Mouse (Mus musculus) embryo, embryonic 9.5 days (tissue): ENCODE measurements around the gene Exosc9.
A peak's percentile ranks its signal among the peaks of the same experiment; 100 is the strongest.
"Not testable (repeated sequence)": the region's sequence is repeated elsewhere in the genome, so short reads cannot be mapped to it uniquely, and the experiment has no call there.

Experiments
- DNase-seq: peaks from one replicate; pipeline ENCODE4 v3.0.0-alpha.2; 2017; ENCODE audit errors: extremely low spot score

The Exosc9 gene

DNA sequence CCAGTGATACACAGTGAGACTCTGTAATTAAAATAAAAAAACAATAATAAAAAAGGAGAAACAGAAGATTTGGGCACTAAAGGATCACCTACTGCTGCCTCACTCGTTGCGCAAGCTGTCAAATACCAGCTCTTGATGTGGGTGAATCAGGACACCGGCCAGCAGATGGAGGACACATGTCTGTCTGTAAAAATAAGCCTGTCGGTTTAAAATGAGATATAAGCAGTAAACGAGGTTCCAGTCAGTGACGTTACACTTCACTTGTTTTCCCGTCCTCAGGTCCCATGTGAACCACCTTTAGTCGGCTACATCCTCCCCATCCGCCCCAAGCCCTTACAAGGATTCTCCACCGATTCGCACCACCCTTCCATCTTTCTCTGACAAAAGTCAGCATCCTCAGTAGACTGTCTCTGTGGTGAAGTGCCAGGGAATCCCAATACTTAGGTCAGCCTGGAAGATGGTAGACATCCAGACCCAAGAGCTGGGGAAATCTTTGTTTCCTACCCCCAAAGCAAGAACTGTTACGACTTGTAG, 488 bp upstream of the Exosc9 start:
- no peak for DNase-seq

DNA sequence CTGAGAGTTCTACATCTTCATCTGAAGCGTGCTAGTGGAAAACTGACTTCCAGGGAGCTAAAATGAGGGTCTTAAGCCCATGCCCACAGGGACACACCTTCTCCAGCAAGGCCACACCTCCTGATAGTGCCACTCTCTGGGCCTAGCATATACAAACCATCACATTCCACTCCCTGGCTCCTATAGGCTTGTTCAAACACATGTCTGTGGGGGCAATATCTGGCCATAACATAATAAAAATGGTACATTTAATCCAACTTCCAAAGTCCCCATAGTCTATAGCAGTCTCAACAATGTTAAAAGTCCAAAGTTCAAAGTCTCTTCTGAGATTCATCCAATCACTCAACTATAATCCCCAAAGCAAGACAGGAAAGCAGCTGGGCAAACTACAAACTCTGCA, 5.2 kb downstream of the Exosc9 start:
- no peak for DNase-seq

DNA sequence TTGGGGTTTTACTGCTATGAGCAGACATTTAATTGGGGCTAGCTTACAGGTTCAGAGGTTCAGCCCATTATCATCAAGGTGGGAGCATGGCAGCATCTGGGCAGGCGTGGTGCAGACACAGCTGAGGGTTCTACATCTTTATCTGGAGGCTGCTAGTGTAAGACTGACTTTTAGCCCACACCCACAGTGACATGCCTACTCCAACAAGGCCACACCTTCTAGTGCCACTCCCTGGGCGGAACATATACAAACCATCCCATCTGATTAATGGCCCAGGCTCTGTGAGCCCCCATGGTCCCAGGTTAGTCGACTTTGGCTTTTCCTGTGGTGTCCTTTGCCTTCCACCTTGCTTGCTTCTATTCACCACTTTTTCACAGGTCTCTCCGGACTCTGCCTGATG, 7.2 kb downstream of the Exosc9 start:
- no peak for DNase-seq

DNA sequence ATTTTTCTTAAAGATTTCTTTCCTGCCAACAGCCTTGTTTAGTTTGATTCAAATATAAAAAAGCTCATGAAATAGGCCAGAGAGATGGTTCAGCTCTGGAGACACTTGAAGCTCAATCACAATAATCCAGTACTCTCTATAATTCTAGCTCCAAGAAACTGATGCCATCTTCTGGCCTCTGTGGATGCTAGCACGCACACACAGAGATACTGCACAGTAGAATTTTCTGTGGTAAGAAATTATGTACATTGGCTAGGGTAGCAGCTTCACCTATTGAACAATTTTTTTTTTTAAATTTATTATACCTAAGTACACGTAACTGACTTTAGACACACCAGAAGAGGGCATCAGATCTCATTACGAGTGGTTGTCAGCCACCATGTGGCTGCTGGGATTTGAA, 11.3 kb downstream of the Exosc9 start:
- DNase-seq: no peak

DNA sequence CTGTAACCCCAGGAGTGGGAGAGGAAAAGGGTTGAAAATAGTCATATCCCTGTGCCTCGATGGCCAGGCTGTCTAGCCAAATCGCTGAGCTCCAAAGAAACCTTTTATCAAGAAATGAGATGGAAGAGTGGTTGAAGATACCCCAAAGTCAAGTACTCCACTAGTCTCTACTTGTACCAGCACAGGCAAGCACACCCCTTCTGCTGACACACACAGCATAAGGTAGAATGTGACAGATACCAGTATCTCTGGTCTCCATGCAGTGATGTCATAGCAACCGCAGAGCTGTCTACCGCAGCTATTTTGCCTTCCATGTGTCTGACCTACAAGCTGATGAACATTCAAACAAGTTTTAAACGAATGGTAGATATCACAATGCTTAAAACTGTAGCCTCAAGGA, 17.4 kb downstream of the Exosc9 start:
- DNase-seq: no peak

DNA sequence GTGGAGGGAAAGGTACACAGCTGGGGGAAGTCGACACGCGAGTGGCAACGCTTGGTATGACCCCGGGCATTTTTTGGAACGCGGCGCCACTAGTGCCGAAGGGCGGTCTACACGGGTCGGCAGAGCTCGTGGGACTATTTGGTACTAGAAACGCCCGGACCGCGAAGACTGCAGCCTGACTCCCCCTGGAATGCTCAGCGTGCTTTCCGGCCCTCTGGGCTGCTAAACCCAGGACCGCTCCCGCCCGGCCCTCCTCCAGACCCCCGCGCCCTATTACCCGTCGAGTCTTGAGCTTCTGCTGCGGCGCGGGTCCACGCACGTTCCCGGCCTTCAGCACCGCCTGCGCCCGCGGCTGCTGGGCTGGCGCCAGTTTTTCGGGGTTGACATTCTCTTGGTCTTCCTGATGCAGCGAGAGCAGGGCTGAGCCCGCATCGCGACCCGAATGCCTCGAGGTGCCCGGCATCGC, 19.0 kb downstream of the Exosc9 start:
- no peak for DNase-seq

DNA sequence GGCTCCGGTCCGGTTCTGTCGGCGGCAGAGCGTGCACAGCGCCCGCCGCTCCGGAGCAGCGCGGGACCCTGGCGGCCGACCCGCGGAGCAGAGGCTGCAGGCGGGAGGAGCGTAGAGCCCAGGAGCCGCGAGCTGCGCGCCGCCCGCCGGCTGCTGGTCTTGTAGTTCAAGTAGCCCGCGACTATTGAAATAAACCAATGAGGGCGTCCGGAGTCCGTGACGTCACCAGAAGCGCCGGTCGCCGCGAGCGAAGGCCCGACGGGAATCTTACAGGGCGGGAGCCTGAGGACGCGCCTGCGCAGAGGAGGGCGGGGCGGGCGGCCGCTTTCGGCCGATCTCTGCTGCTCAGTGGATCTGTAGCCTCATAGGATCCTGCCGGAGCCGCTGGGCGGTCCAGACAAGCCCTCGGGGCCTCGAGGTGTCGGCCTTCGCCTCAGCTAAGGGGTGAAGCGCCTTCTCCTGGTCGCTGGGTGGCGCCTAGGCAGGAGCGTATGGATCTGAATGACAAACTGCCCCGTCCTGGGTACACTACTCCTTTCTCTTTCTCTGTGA, 19.5 kb downstream of the Exosc9 start, which contains the start of gene Ccna2:
Gene Ccna2 (minus strand): TSS at position 324 of the 552 bp plus-strand sequence.
- DNase-seq: peak; percentile 98

DNA sequence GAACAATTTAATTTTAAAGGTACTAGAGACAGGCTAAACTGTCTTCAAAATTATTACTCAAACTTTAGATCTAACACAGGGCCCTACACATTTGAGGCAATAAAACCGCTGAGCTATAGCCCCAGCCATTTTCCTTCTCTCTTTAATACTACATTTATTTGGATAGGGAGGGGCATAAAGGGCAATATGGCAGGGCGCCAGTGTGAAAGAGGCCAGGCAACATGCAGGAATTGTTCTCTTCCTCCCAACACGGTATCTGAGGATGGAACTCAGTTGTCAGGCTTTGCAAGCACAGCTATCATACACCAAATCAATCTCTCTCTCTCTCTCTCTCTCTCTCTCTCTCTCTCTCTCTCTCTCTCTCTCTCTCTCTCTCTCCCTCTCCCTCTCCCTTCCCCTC, 46.4 kb downstream of the Exosc9 start:
- no peak for DNase-seq

DNA sequence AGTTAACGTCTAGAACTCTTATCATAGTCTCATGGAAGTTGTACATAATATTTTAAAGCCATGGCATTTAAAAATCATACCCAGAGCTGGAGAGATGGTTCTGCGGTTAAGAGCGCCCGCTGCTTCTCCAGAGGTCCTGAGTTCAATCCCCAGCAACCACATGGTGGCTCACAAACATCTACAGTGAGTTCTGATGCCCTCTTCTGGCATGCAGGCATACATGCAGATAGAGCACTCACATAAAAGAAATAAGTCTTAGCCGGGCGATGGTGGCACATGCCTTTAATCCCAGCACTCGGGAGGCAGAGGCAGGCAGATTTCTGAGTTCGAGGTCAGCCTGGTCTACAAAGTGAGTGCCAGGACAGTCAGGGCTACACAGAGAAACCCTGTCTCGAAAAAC, 47.4 kb downstream of the Exosc9 start:
- DNase-seq: not testable (repeated sequence)

DNA sequence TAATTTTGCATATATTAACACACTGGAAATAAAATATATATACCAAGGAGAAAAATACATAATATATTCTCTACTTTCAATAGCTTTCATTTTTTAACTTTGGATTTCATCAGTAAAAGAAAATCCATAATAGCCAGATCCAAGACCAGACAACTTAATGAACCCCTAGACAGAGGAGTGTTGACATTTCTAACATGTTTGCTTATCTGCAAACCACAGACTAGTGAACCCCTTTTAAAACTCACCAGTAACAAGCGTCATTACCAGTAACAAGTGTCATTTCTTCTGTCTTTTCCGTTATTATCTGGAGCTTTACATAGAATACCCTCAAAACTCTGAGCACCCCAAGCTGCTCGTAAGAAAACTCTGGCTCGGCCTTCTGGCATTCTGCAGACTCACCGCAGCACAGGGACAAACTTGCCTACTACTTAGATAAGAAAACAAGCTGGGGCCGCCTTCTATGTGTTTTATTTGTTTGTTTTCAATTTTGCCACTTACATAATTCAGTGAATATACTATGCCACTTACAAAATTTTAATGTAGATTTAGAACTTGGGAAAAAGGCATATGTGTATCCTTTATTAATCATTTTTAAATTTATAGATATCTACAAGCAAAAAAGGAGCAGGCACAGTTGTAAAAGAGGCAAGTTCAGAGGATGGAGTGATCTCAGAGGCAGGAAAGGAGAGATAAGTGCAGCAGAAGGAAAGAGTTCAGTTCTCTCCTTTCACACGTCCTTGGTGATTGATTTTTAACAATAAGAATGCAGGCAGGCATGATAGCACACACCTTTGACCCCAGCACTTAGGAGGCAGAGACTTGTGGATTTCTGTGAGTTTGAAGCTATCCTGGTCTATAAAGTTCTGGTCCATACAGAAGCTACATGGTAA, 53.7 kb downstream of the Exosc9 start:
- DNase-seq: no peak

DNA sequence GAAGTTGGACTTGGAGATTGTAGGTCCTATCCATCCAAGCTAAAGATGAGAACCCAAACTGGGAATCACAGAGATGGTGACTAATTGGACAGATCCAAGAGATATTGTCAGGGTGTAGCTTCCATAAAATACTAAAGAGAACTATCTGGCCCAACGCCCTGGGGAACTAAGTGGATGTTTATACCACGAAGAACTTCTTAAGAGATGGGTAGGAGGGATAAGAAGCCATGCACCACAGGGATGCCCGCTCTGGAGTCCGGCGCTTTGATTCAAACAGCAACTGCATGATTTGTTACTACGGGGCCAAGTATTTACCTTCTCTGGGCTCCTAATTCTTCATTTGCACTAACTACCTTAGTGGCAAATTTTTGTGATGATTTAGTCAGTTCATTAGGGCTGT, 60.3 kb downstream of the Exosc9 start:
- no peak for DNase-seq

DNA sequence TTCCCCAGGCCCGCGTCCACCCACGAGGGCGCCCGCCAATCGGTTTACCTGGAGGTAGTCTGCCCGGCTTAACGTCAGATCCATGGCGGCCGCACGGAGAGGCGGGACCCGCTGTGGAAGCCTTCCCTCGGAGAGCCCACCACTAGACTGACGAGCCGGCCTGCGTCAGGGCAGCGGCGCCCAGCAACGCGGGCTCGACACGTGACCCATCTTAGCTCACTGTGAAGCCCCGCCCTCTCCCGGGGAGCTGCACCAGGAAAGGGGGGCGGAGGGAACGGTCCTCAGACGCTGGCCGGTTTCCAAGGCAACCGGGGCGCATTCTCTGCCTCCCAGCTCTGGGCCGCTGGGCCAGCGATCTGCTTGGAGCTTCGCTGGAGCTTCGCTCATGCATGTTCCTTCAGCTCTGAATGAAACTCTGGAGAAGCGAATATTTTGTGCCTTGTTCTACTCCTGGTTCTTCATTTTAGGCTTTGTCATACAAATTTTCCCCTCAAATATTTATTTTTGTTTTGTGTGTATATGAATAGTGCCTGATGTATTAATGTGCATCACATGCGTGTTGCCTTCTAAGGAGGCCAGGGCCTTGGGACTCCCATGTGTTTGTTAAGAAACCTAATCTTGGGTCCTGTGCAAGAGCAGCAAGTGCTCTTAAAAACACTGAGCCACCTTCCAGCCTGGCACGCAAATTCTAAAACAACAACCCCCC, 60.9 kb downstream of the Exosc9 start, which contains the start of gene Bbs7:
Gene Bbs7 (minus strand): TSS at position 276 of the 706 bp plus-strand sequence.
- peak; percentile 94 for DNase-seq

DNA sequence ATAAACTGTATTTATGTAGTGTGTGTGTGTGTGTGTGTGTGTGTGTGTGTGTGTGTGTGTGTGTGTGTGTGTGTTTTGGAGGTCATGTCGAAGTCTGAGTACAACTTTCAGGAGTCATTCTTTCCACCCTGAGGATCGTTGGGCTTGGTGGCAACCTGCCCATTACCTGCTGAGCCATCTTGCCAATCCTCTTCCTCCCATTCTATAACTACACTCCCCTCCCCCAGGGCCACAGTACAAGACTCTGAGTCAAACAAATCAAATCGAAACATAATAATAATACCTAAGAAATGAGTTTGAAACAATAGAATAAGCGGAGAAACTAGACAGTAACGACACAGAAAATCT, 61.5 kb downstream of the Exosc9 start:
- DNase-seq: no peak
